Comparison of ENCODE assay signal across 24 mouse cellular contexts in genomic region chr3:57541205-57541604, GRCm38 (mm10). TPM values are rescaled to one million over a fixed set of nuclear protein-coding genes. Genes with fewer than 3 reads are reported as not detected.
A peak's percentile ranks its signal among the peaks of the same experiment; 100 is the strongest.
DNase-seq lines count a peak whose midpoint lies in the region; ATAC-seq and TF ChIP-seq lines count a peak whose summit lies in the region.
"Had no signal": no experiment of that assay in that cellular context is flagged by ENCODE, and none has a peak within 500 bp of the region (broad histone marks: within the 10 kb centered on the region; RNA-seq: fewer than 3 reads in every experiment).

No protein-coding gene starts in this region.

- H3K36me3 ChIP-seq in heart, embryonic 11.5 days (ENCODE audit: control insufficient read depth, insufficient read depth, low read length) = no peaks in the 10 kb centered on the region
- H3K36me3 ChIP-seq in kidney, adult 2 months (ENCODE audit: control insufficient read depth, insufficient read depth, low read length) = no peaks in the 10 kb centered on the region
- H3K36me3 ChIP-seq in lung, embryonic 15.5 days = no peaks in the 10 kb centered on the region
- H3K36me3 ChIP-seq: G1E; hindbrain, embryonic 10.5 days; intestine, embryonic 15.5 days; liver, embryonic 12.5 days had no signal

- no peak for DNase-seq in heart, adult 11 months
- DNase-seq in kidney, adult 2 months = peak; percentile 56
- no peak for DNase-seq in kidney, postnatal 25 days
- no peak for DNase-seq in lung, adult 18-20 months
- peak; percentile 16 for DNase-seq in skeletal muscle tissue, adult 2 months (ENCODE audit: low read depth, low spot score)
- DNase-seq: adrenal gland, postnatal 36 days; B cell, adult 2 months; cerebellum, adult 11 months; cerebellum, adult 9-11 months; forebrain, postnatal 0 days; kidney, adult 9 months; midbrain, embryonic 14.5 days; right cerebral cortex, postnatal 14 days; spleen, adult 18-20 months had no signal

- no peaks in the 10 kb centered on the region for H3K27me3 ChIP-seq in heart, embryonic 11.5 days (ENCODE audit: control insufficient read depth, insufficient read depth, low read length)
- no peaks in the 10 kb centered on the region for H3K27me3 ChIP-seq in kidney, adult 2 months (replicated peaks; ENCODE audit: control insufficient read depth, insufficient read depth, low read length)
- no peaks in the 10 kb centered on the region for H3K27me3 ChIP-seq in lung, embryonic 15.5 days
- H3K27me3 ChIP-seq: CH12.LX; intestine, embryonic 15.5 days; liver, embryonic 12.5 days; Patski had no signal

- H3K4me1 ChIP-seq in heart, embryonic 11.5 days (ENCODE audit: control insufficient read depth, insufficient read depth, low read length) = 0 out of 2 replicates have a peak, but pooled peaks cover 2% of the 10 kb centered on the region
- peaks cover 5% of the 10 kb centered on the region; the same call in 1 of the 2 replicates for H3K4me1 ChIP-seq in kidney, adult 2 months (ENCODE audit: control insufficient read depth, insufficient read depth, low read length)
- peaks cover 31% of the 10 kb centered on the region for H3K4me1 ChIP-seq in lung, embryonic 15.5 days
- H3K4me1 ChIP-seq: liver, embryonic 12.5 days had no signal

- H3K4me2 ChIP-seq in heart, embryonic 11.5 days = no peak overlapping the region
- H3K4me2 ChIP-seq in lung, embryonic 15.5 days = no peak overlapping the region
- H3K4me2 ChIP-seq: intestine, embryonic 15.5 days; liver, embryonic 12.5 days had no signal

- H3K27ac ChIP-seq in heart, embryonic 11.5 days (ENCODE audit: low read depth, low read length) = peak overlapping the region; percentile 64; the same call in 1 of the 2 replicates
- H3K27ac ChIP-seq in kidney, adult 2 months (ENCODE audit: insufficient read depth, low read depth, low read length) = peak overlapping the region; percentile 74
- H3K27ac ChIP-seq in lung, embryonic 15.5 days = peak overlapping the region; percentile 51
- H3K27ac ChIP-seq: hindbrain, embryonic 10.5 days; intestine, embryonic 15.5 days; left cerebral cortex, adult 2 months; liver, embryonic 12.5 days had no signal

- WGBS in heart, embryonic 11.5 days (ENCODE audit: insufficient replicate concordance) = 65% methylated on average over 7 of the region's 7 CpGs
- 60% methylated on average over 7 of the region's 7 CpGs for WGBS in kidney, adult 2 months
- 27% methylated on average over 7 of the region's 7 CpGs for WGBS in lung, embryonic 15.5 days

- H3K9me3 ChIP-seq in heart, embryonic 11.5 days (replicated peaks; ENCODE audit: control insufficient read depth, low read length) = no peaks in the 10 kb centered on the region
- no peaks in the 10 kb centered on the region for H3K9me3 ChIP-seq in lung, embryonic 15.5 days
- H3K9me3 ChIP-seq: hindbrain, embryonic 10.5 days; intestine, embryonic 15.5 days; liver, embryonic 12.5 days had no signal

- no peak for TF ChIP-seq POLR2A in kidney, adult 2 months (IDR thresholded peaks at IDR 0.05; ENCODE audit: low read depth, low read length)

- no peak overlapping the region for H3K9ac ChIP-seq in heart, embryonic 11.5 days (ENCODE audit: low read depth, low read length)
- no peak overlapping the region for H3K9ac ChIP-seq in lung, embryonic 15.5 days
- H3K9ac ChIP-seq: forebrain, postnatal 0 days; intestine, embryonic 15.5 days; liver, embryonic 12.5 days had no signal

- TF ChIP-seq CTCF in kidney, adult 2 months (conservative IDR thresholded peaks at IDR 0.05; ENCODE audit: insufficient read depth, insufficient read length, low read depth, low read length) = no peak

- H3K4me3 ChIP-seq in heart, embryonic 11.5 days (ENCODE audit: low read depth, low read length) = no peak overlapping the region
- no peak overlapping the region for H3K4me3 ChIP-seq in kidney, adult 2 months (ENCODE audit: insufficient read depth, low read depth, low read length)
- no peak overlapping the region for H3K4me3 ChIP-seq in lung, embryonic 15.5 days
- H3K4me3 ChIP-seq: hindbrain, embryonic 10.5 days; intestine, embryonic 15.5 days; left cerebral cortex, adult 2 months; liver, embryonic 12.5 days had no signal

- ATAC-seq in heart, embryonic 11.5 days (replicated peaks; ENCODE audit: insufficient number of reproducible peaks, low FRiP score, low TSS enrichment) = no peak
- peak; percentile 19; the same call in 1 of the 2 replicates for ATAC-seq in lung, embryonic 15.5 days (ENCODE audit: borderline replicate concordance, extremely low read depth, low FRiP score, low TSS enrichment)
- ATAC-seq: forebrain, postnatal 0 days; hindbrain, embryonic 16.5 days; intestine, embryonic 15.5 days; liver, embryonic 12.5 days; Patski had no signal

RNA-seq across cellular contexts. Expression of gene Wwtr1, which starts 34.5 kb away (rescaled TPM):
- polyA plus RNA-seq in heart, embryonic 11.5 days (2014; fragmentation: Nextera tagmentation; extraction: Ambion mirVana) = 12.9 and 17.4 TPM in 2 replicates
- 29.6 and 31.2 TPM in 2 replicates for polyA plus RNA-seq in kidney, adult 2 months (2012; rRNA removed)
- 23.6 and 25.1 TPM in 2 replicates for polyA plus RNA-seq in lung, embryonic 15.5 days (2015; fragmentation: Nextera tagmentation; extraction: Ambion mirVana)
- polyA plus RNA-seq: G1E had no signal

Comparison
In these comparisons a context has a peak if more than half of its experiments do, and no peak if none do; other contexts are left out.
1. DNase-seq: peak in kidney, adult 2 months (single experiment) and skeletal muscle tissue, adult 2 months (single experiment); none in heart, adult 11 months (single experiment), kidney, postnatal 25 days (0 of 2) and lung, adult 18-20 months (0 of 2).
2. Peak in every context shown above with its lines, with median percentiles within 50 percentile points of each other: H3K27ac ChIP-seq.